Mouse (Mus musculus): Measurements from ENCODE around the gene Gm6509. TPM values are rescaled to one million over a fixed set of nuclear protein-coding genes. Genes with fewer than 3 reads are reported as not detected.
"Not testable (repeated sequence)": the region's sequence is repeated elsewhere in the genome, so short reads cannot be mapped to it uniquely, and the experiment has no call there.

Gm6509 gene
- polyA plus RNA-seq (2012; rRNA removed) (not detected in 2 replicates), polyA plus RNA-seq (2014; fragmentation: Nextera tagmentation; extraction: Ambion mirVana) (not detected in 2 replicates)

DNA sequence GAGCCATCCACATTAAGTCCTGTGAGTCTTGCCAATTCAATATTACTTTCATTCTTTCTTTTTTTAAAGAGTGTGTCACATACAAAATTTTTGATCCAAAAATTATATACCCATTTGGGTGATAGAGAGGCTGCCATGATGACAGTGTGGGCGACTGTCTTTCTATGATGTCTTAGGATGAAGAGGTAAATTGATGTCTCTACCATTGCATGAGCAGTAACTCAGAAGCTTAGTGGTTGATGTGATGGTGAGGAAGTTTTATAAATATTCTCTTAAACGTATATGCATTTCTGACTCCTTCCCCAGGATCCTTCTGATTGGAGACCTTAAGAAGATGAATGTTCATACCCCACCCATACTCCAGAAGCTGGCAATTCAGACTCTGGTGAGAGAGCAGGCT is at the start of gene Gm6509:
TSS of gene Gm6509 (plus strand) at position 301 of the 400 bp plus-strand sequence.
- not testable (repeated sequence) for H3K4me1 ChIP-seq (replicated peaks; ENCODE audit: control insufficient read depth in 2 of 2, insufficient read depth in 2 of 2, low read length in 1 of 2); ATAC-seq (ENCODE audit: insufficient read depth); H3K36me3 ChIP-seq (replicated peaks; ENCODE audit: control insufficient read depth, insufficient read depth, low read depth); H3K9me3 ChIP-seq (ENCODE audit: control insufficient read depth, low read length); H3K4me3 ChIP-seq (ENCODE audit: insufficient read depth in 1 of 2, low read depth in 2 of 2, low read length in 2 of 2); H3K9ac ChIP-seq (replicated peaks); H3K4me2 ChIP-seq (ENCODE audit: low read depth); DNase-seq (ENCODE audit: low read depth in 3 of 3, low spot score in 3 of 3); H3K27me3 ChIP-seq (ENCODE audit: control insufficient read depth, insufficient read depth, low read length); H3K27ac ChIP-seq
- no CpG with 5 or more reads among the region's 2 CpGs for WGBS (ENCODE audit: insufficient replicate concordance)

DNA sequence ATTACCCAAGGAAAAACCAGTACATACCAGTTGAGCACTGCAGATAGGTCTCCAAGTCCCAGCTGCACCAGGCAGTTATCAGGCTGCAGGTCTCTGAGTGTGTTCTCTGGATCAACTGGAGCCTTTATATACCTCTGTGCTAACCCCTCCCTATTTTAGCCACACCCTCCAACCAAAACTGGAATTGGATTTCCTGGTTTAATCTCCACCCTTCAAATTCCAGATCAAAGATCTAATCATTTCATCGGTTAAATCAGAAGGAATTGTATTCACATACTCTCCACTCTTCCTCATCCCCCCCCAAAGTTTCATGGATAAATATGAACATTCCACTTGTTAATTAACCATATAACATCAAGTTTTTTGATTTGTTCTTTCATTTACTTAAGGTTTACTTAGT is 7.5 kb upstream of the Gm6509 start, which contains the start of gene Gm3147:
TSS of gene Gm3147 (minus strand) at position 101 of the 400 bp plus-strand sequence.
- not testable (repeated sequence) for H3K9me3 ChIP-seq (ENCODE audit: control insufficient read depth, low read length); H3K36me3 ChIP-seq (replicated peaks; ENCODE audit: control insufficient read depth, insufficient read depth, low read depth); H3K4me2 ChIP-seq (ENCODE audit: low read depth); ATAC-seq (ENCODE audit: insufficient read depth); H3K9ac ChIP-seq (replicated peaks); H3K27me3 ChIP-seq (ENCODE audit: control insufficient read depth, insufficient read depth, low read length); H3K4me1 ChIP-seq (replicated peaks; ENCODE audit: control insufficient read depth in 2 of 2, insufficient read depth in 2 of 2, low read length in 1 of 2); DNase-seq (ENCODE audit: low read depth in 3 of 3, low spot score in 3 of 3); H3K4me3 ChIP-seq (ENCODE audit: insufficient read depth in 1 of 2, low read depth in 2 of 2, low read length in 2 of 2); H3K27ac ChIP-seq
- no CpG with 5 or more reads among the region's 1 CpGs for WGBS (ENCODE audit: insufficient replicate concordance)

DNA sequence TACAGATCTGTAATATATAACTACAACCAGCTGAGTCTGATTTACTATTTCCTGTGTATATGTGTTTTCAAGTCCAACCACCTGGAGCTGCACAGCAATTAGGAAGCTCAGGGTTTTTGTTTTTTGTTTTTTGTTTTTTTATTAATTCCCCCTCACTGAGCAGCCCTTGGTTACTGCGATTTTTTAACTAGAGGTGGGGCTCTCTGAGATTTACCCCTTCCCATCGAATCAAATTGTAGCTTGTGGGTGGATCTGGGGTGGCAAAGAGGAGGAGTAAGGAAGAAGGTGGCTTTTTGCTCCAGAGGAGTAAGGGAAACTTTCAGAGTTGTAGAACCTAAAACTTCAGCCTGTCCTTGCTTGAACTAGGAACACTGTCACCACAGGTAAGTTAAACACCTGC is 24.3 kb downstream of the Gm6509 start, which contains the start of gene Gm6205:
TSS of gene Gm6205 (plus strand) at position 301 of the 400 bp plus-strand sequence.
- H3K27me3 ChIP-seq (ENCODE audit: control insufficient read depth, insufficient read depth, low read length); H3K4me3 ChIP-seq (ENCODE audit: insufficient read depth in 1 of 2, low read depth in 2 of 2, low read length in 2 of 2); H3K27ac ChIP-seq; H3K4me2 ChIP-seq (ENCODE audit: low read depth); H3K36me3 ChIP-seq (replicated peaks; ENCODE audit: control insufficient read depth, insufficient read depth, low read depth); DNase-seq (ENCODE audit: low read depth in 3 of 3, low spot score in 3 of 3); H3K9ac ChIP-seq (replicated peaks); H3K9me3 ChIP-seq (ENCODE audit: control insufficient read depth, low read length); ATAC-seq (ENCODE audit: insufficient read depth); H3K4me1 ChIP-seq (replicated peaks; ENCODE audit: control insufficient read depth in 2 of 2, insufficient read depth in 2 of 2, low read length in 1 of 2): not testable (repeated sequence)
- no CpG with 5 or more reads among the region's 2 CpGs for WGBS (ENCODE audit: insufficient replicate concordance)

Other genes with a start within 250 kb of the Gm6509 start
- gene Gm7682, start 178.2 kb upstream of the Gm6509 start, polyA plus RNA-seq (2012; rRNA removed), result not detected in 2 replicates
- not detected in 2 replicates for gene Gm7682, start 178.2 kb upstream of the Gm6509 start, polyA plus RNA-seq (2014; fragmentation: Nextera tagmentation; extraction: Ambion mirVana)
- not detected in 2 replicates for gene Gm3139, start 97.7 kb upstream of the Gm6509 start, polyA plus RNA-seq (2012; rRNA removed)
- not detected in 2 replicates for gene Gm3139, start 97.7 kb upstream of the Gm6509 start, polyA plus RNA-seq (2014; fragmentation: Nextera tagmentation; extraction: Ambion mirVana)
- not detected in 2 replicates for gene Gm3147, start 7.6 kb upstream of the Gm6509 start, polyA plus RNA-seq (2012; rRNA removed)
- not detected in 2 replicates for gene Gm3147, start 7.6 kb upstream of the Gm6509 start, polyA plus RNA-seq (2014; fragmentation: Nextera tagmentation; extraction: Ambion mirVana)
- gene Gm6205, start 24.4 kb downstream of the Gm6509 start, polyA plus RNA-seq (2012; rRNA removed), result not detected in 2 replicates
- gene Gm6205, start 24.4 kb downstream of the Gm6509 start, polyA plus RNA-seq (2014; fragmentation: Nextera tagmentation; extraction: Ambion mirVana), result not detected in 2 replicates
- not detected in 2 replicates for gene Gm3183, start 241.5 kb downstream of the Gm6509 start, polyA plus RNA-seq (2012; rRNA removed)
- gene Gm3183, start 241.5 kb downstream of the Gm6509 start, polyA plus RNA-seq (2014; fragmentation: Nextera tagmentation; extraction: Ambion mirVana), result not detected in 2 replicates

Data from liver, embryonic 14.5 days (tissue).